Mouse (Mus musculus): ENCODE data around the gene Npcd.

GRCm38 (mm10) chr15:79745883-79746282 lies 88.2 kb downstream of the Npcd start:
- TF ChIP-seq CTCF (IDR thresholded peaks at IDR 0.05; ENCODE audit: low read depth): no peak
- no peak for TF ChIP-seq EP300 (optimal IDR thresholded peaks at IDR 0.05)

Data from stomach, postnatal 0 days (tissue).